Mouse (Mus musculus) stomach, embryonic 15.5 days (tissue): ENCODE data around the gene Grb10. TPM values are rescaled to one million over a fixed set of nuclear protein-coding genes. Genes with fewer than 3 reads are reported as not detected.

Experiments
- ATAC-seq: fragments of 200-750 bp; cut with Nextera tagmentation; 2 replicates; pipeline ENCODE4 v1.8.0; 2017; ENCODE audit warnings: low read depth, moderate number of reproducible peaks, moderate TSS enrichment; ENCODE audit not compliant: insufficient read depth, low FRiP score
- H3K27ac ChIP-seq: fragments of 300-500 bp; sonication (generic); 2 replicates; pipeline ENCODE4 v1.5.1; 2015; ENCODE audit warnings: mild to moderate bottlenecking, inconsistent platforms
- H3K27me3 ChIP-seq: fragments of 300-500 bp; sonication (generic); replicated peaks from 2 replicates; pipeline ENCODE4 v1.6.1; 2015; ENCODE audit warnings: inconsistent platforms
- H3K36me3 ChIP-seq: fragments of 300-500 bp; sonication (generic); 2 replicates; pipeline ENCODE4 v1.6.1; 2015; ENCODE audit warnings: inconsistent platforms
- H3K4me1 ChIP-seq: fragments of 300-500 bp; sonication (generic); 2 replicates; pipeline ENCODE4 v1.6.1; 2015; ENCODE audit warnings: inconsistent platforms
- H3K4me2 ChIP-seq: fragments of 300-500 bp; sonication (generic); 2 replicates; pipeline ENCODE4 v1.6.1; 2015; ENCODE audit warnings: mild to moderate bottlenecking, inconsistent platforms
- H3K4me3 ChIP-seq: fragments of 300-500 bp; sonication (generic); replicated peaks from 2 replicates; pipeline ENCODE4 v1.5.1; 2015; ENCODE audit warnings: inconsistent platforms
- H3K9ac ChIP-seq: fragments of 300-500 bp; sonication (generic); 2 replicates; pipeline ENCODE4 v1.6.1; 2015; ENCODE audit warnings: inconsistent platforms
- H3K9me3 ChIP-seq: fragments of 300-500 bp; sonication (generic); 2 replicates; pipeline ENCODE4 v1.6.1; 2016; ENCODE audit warnings: inconsistent platforms
- WGBS: fragments of 180-500 bp; shearing (Covaris S2); methylation state at CpG from one replicate; pipeline ENCODE4 v1.1.7; 2015; 5-methylcytosine and 5-hydroxymethylcytosine counted together
- polyA plus RNA-seq: library from polyadenylated mRNA; unstranded; fragments of >200 nt; fragmentation: Nextera tagmentation; extraction: Ambion mirVana; gene quantifications from 2 replicates; pipeline ENCODE4 v1.2.1, GENCODE M21; 2015

Grb10 gene
- polyA plus RNA-seq, 1 experiment from 2014 or later = 342 TPM

DNA sequence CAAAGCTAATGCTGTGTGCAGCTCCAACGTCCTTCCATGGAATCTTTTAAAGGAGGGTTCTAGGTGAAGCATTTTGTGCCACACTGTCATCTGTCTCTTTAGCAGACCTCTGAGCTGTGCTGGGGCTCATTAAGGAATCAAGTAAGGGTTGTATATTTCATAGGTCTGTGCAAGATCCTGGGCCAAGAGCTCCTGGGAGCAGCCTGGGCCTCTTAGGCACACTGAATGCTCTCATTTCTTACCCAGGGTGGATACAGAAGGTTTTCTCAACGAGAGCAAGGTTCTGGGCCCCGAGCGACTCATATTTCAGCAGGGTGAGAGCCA is 84.4 kb downstream of the Grb10 start:
- no peak for ATAC-seq
- H3K9me3 ChIP-seq = no peaks in the 10 kb centered on the region
- H3K27me3 ChIP-seq = no peaks in the 10 kb centered on the region
- no peak overlapping the region for H3K9ac ChIP-seq
- H3K4me2 ChIP-seq = no peak overlapping the region
- H3K4me1 ChIP-seq = peaks cover 17% of the 10 kb centered on the region
- peak overlapping the region; percentile 46 for H3K27ac ChIP-seq
- WGBS = 68% methylated on average over 4 of the region's 4 CpGs
- no peak overlapping the region for H3K4me3 ChIP-seq
- no peaks in the 10 kb centered on the region; the same call in 1 of the 2 replicates for H3K36me3 ChIP-seq

DNA sequence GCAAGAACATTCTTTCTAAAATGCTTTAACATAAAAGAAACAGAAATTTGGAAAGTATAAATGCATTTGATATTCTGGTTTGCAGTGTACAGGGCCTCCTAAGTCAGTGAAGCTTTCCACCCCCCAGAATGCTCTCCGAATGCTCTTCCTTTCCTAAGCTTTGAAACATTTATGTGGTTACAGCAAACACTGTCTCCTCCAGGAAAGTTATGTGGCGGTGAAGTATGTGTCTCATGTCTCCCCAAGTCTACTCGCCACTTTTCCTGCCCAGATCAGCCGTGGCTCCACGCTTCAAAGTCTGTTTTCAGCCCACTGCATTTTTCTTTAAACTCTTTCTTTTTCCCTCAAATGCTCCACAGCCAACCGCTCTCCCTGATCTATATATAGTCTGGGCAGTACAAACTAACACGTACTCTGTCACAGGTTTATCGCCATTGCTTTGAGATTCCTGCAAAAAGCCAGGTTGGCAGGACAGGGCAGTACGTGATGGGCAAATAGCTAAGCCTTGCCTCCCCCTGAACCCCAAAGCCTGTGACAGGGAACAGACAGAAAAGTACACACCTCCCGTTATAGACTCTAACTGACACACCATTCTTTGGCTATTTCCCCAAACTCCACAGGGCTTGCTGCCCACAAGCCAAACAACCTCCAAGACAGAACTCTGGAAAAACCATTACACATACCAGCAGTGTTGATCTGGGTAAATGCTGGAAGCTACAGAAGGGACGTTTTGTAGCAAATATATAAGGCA is 84.9 kb downstream of the Grb10 start:
- 60% methylated on average over 11 of the region's 11 CpGs for WGBS
- H3K4me3 ChIP-seq = no peak overlapping the region
- H3K9ac ChIP-seq = no peak overlapping the region
- no peaks in the 10 kb centered on the region; the same call in 1 of the 2 replicates for H3K36me3 ChIP-seq
- no peak overlapping the region for H3K4me2 ChIP-seq
- peak overlapping the region; percentile 46 for H3K27ac ChIP-seq
- no peaks in the 10 kb centered on the region for H3K27me3 ChIP-seq
- ATAC-seq = no peak
- no peaks in the 10 kb centered on the region for H3K9me3 ChIP-seq
- peaks cover 22% of the 10 kb centered on the region for H3K4me1 ChIP-seq

DNA sequence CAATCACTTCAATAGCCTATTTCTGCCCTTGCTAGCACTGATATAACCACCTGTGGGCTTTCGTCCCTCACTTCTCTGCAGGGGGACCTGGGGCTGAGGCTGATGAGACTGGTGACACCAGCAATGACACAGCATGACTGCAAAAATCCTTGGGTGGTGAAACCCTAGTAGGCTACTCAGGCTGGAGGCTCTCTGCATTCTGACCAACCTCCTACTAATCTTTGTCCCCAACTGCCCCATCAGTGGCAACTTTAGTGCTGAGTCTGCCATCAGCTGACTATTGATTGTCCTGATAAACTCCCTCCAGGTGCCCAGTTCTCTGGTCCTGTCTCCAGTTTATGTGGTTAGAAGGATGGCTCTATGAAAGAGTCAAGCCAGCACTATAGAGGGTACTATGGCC is 85.9 kb downstream of the Grb10 start:
- Histone ChIP-seq H3K27me3 (no peaks in the 10 kb centered on the region), H3K4me1 (peaks cover 26% of the 10 kb centered on the region), H3K9me3 (no peaks in the 10 kb centered on the region), H3K4me3 (no peak overlapping the region), H3K36me3 (no peaks in the 10 kb centered on the region; the same call in 1 of the 2 replicates), H3K9ac (no peak overlapping the region), H3K4me2 (no peak overlapping the region), H3K27ac (peak overlapping the region; percentile 46)
- no peak for ATAC-seq
- 79% methylated on average over 1 of the region's 1 CpGs for WGBS

DNA sequence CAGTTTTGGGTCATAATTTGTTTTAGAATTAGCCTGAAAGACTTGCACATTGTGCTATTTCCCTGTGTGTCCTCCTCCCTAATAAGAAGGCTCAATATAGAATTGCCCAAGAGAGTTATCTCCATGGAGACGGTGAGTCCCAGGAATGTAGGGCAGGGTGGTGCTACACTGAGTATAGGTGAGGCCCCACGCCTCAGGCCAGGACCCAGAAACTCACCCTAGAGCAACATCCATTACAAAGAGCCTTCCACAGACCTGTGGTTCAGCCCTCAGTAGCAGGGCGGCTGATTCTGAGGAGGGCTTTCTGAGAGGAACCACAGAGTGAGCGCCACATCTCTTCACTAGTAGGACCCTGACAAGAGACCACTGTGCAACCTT is 89.5 kb downstream of the Grb10 start:
- peak; percentile 67; the same call in 1 of the 2 replicates for ATAC-seq
- H3K27me3 ChIP-seq = no peaks in the 10 kb centered on the region
- H3K9me3 ChIP-seq = no peaks in the 10 kb centered on the region
- 54% methylated on average over 4 of the region's 4 CpGs for WGBS
- peaks cover 19% of the 10 kb centered on the region for H3K4me1 ChIP-seq
- H3K9ac ChIP-seq = no peak overlapping the region
- H3K27ac ChIP-seq = peak overlapping the region; percentile 94
- peaks cover 9% of the 10 kb centered on the region for H3K36me3 ChIP-seq
- H3K4me3 ChIP-seq = no peak overlapping the region
- H3K4me2 ChIP-seq = no peak overlapping the region

DNA sequence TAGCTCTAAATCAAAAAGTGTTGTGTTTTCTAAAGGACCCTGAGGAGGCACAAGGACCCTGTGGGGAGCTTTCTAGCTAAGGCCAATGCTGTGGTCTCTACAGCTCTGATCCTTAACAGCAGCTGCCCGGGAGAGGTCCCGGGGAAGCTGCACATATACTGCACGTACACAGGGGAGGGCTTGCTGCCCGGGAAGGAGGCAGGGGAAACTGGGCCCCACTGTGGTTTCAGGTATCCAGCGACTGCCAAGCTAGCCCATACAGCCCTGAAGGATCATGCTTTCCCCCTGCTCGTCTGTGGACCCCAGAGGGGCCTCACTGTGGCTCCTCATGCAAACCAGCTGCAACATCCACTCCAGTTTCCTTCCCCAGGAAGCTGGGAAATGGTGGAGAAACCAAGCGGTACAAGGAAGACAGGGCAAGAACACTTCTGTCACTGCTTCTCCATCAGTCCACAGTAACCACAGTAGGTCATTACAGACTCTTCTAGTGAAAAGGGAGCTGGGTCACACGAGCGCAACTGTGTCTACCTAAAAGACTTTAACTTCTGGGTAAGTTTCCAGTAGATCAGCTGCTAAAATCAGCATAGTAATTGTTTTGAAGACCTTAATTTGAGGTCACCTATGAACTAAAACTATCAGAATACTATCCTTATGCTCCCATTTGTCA is 90.0 kb downstream of the Grb10 start:
- Histone ChIP-seq H3K27ac (peak overlapping the region; percentile 94), H3K9ac (no peak overlapping the region), H3K36me3 (peaks cover 14% of the 10 kb centered on the region), H3K4me2 (no peak overlapping the region; the same call in 1 of the 2 replicates), H3K9me3 (no peaks in the 10 kb centered on the region), H3K4me1 (peaks cover 19% of the 10 kb centered on the region), H3K27me3 (no peaks in the 10 kb centered on the region), H3K4me3 (no peak overlapping the region)
- ATAC-seq = peak; percentile 83
- 21% methylated on average over 9 of the region's 9 CpGs for WGBS

DNA sequence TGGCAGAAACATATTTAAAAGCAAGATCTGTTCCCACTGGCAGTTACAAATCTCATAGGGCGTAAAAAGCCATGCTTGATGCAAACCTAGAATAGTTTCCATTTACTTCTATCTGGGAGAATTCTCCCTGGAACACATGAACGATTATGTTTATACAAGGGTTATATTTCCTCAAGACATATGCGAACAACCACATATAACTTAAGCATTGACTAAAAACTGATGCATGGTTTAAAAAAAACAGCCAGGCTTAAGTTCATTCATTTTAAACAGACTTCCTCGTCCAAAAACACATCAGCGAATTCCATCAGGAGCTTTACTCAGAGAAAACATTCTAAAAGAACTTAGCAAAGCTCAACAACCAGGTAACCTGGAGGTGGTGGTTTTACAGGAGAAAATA is 90.6 kb downstream of the Grb10 start:
- Histone ChIP-seq H3K4me3 (no peak overlapping the region), H3K27me3 (no peaks in the 10 kb centered on the region), H3K36me3 (peaks cover 14% of the 10 kb centered on the region), H3K27ac (peak overlapping the region; percentile 94), H3K4me1 (peaks cover 16% of the 10 kb centered on the region), H3K9me3 (no peaks in the 10 kb centered on the region), H3K9ac (no peak overlapping the region), H3K4me2 (no peak overlapping the region)
- peak; percentile 41; the same call in 1 of the 2 replicates for ATAC-seq
- WGBS = 46% methylated on average over 5 of the region's 5 CpGs

DNA sequence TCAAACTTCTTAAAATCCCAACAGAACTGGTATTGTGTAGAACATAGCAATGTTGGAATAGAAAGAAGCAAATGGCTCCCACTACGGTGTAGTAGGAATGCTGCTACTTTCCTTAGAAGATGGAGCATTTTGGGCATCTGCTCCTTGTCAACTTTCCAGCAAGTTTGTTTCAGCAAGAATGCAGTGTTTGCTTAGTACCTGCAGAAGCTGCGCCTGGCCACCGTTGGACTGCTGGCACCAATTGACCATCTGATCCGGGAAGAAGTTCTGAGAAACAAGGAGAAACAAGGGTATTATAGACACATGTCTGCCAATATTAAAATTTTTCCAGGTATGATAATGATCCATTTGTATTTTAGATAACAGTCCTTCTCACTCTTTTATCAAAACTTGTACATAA is 92.7 kb downstream of the Grb10 start:
- 80% methylated on average over 4 of the region's 4 CpGs for WGBS
- Histone ChIP-seq H3K9ac (no peak overlapping the region), H3K4me1 (peaks cover 16% of the 10 kb centered on the region), H3K4me2 (no peak overlapping the region), H3K9me3 (no peaks in the 10 kb centered on the region), H3K27ac (no peak overlapping the region), H3K36me3 (peaks cover 17% of the 10 kb centered on the region), H3K4me3 (no peak overlapping the region), H3K27me3 (no peaks in the 10 kb centered on the region)
- ATAC-seq = no peak

DNA sequence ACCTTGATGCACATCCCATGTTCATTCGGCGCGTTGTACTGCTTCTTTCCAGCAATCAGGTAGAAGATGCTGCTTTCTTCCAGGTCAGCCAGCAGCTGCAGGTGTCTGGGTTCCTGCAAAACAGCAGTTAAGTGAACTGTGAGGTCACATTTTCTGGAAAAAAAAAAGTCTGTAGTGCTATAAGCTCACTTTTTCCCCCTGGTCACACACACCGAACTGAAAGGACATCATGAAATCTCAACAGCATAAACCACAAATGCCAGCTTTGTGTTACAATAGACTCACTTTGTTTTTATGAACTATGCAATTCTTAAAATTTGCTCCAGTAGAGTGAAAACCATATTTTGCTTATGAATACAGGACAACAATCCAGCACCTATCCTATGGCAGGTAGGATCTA is 93.7 kb downstream of the Grb10 start:
- Histone ChIP-seq H3K36me3 (peaks cover 17% of the 10 kb centered on the region), H3K9ac (no peak overlapping the region), H3K4me2 (no peak overlapping the region), H3K27me3 (no peaks in the 10 kb centered on the region), H3K4me3 (no peak overlapping the region), H3K4me1 (peaks cover 16% of the 10 kb centered on the region), H3K9me3 (no peaks in the 10 kb centered on the region), H3K27ac (no peak overlapping the region)
- no peak for ATAC-seq
- 87% methylated on average over 4 of the region's 4 CpGs for WGBS

DNA sequence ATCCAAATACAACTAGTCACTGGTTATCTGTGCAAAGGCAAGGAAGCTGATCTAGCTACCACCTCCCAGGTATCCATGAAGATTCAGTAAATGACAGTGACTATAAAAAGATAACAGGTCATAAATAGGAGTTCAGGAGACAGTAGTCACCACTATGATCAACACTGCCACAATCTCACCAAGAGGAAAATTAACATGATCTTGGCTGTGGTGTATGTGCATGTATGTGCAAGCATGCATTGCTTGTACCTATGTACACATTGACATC is 94.5 kb downstream of the Grb10 start:
- Histone ChIP-seq H3K9me3 (no peaks in the 10 kb centered on the region), H3K4me3 (no peak overlapping the region), H3K27ac (no peak overlapping the region), H3K9ac (no peak overlapping the region), H3K4me1 (peaks cover 16% of the 10 kb centered on the region), H3K4me2 (no peak overlapping the region), H3K27me3 (no peaks in the 10 kb centered on the region), H3K36me3 (peaks cover 17% of the 10 kb centered on the region)
- no peak for ATAC-seq

DNA sequence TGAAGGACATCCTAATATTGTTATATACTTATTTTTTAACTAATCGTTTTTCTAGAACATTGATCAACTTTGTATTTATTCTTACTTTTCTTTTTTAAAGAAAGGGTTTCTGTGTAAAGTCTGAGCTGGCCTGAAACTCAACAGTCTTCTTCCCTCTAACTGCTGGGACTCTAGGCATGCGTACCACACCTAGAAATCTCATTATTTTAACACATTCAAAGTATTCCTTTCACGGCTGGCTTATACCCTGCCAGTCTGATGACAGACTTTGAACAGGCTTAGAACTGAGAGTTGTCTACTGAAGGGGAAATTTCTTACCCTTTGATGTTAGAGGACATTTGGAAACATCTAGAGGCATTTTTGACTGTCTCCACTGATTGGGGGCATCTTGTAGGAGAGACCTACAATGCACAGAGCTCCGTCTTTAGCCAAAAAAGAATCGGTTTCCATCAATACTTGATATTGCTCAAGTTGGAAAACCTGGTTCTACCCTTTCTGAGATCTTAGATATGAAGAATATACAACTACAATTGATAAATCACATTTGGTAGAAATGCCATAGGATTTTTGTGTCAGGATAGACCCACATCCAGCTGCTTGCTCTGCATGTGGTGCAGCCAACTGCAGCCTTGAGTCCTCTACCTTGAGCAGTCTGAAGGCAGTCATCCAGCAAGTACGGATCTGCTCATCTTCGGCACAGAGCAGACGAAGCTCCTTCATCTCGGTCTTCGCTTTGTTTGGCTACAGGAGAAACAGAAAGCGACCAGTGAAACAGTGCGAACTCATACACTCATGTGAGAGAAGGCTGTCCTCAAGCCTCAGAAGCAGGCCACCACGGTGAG is 95.0 kb downstream of the Grb10 start:
- no peaks in the 10 kb centered on the region for H3K27me3 ChIP-seq
- peaks cover 10% of the 10 kb centered on the region for H3K4me1 ChIP-seq
- no peak overlapping the region for H3K4me2 ChIP-seq
- no peaks in the 10 kb centered on the region for H3K9me3 ChIP-seq
- no peak overlapping the region for H3K9ac ChIP-seq
- peaks cover 17% of the 10 kb centered on the region for H3K36me3 ChIP-seq
- 84% methylated on average over 13 of the region's 13 CpGs for WGBS
- no peak overlapping the region for H3K27ac ChIP-seq
- H3K4me3 ChIP-seq = no peak overlapping the region
- ATAC-seq = no peak

DNA sequence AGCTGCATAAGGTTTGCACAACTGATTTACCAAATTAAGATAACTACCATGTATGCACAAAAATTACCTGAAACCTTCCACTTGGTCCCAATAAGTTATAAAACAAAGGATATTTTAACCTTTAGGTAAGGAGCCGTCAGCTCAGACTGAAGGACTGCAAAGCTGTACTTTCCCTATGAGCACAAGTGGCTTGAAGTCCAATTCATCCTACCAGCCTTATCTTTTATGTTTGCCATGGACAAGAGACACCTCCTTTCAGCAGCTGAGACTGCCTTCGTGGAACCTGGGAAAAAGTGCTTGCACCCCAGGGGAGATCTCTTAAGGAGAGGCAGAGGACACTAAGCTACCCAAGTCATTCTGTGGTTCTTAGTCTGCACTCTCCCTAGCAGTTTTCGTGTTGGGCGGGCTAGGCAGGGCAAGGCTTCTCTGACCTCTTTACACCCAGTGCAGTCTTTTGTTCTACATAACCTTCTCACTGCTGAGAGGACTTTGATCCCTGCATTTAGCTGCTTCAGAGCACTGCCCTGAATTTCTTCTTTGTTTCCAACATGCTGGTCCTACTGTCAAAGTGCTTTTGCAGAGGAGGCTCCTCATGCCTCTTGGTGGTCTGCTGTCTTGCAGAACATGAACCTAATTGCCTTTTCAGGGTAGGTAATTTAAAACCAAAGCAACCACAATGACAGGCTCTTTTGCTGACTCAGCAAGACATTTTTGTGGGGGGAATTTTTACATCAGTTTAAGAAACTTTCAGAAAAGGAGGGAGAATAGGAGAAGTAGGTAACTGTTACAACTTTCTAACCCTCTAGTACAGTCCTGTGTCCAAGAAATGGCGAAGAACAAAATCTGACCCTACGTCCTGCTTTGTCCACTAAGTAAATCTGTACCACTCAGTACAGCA is 95.9 kb downstream of the Grb10 start:
- H3K27ac ChIP-seq = peak overlapping the region; percentile 31; the same call in 1 of the 2 replicates
- H3K9ac ChIP-seq = no peak overlapping the region
- 0 out of 2 replicates have a peak, but pooled peaks cover 3% of the 10 kb centered on the region for H3K4me1 ChIP-seq
- no peaks in the 10 kb centered on the region for H3K27me3 ChIP-seq
- H3K36me3 ChIP-seq = peaks cover 19% of the 10 kb centered on the region
- no peak overlapping the region for H3K4me2 ChIP-seq
- 65% methylated on average over 6 of the region's 6 CpGs for WGBS
- H3K4me3 ChIP-seq = no peak overlapping the region
- ATAC-seq = peak; percentile 75
- H3K9me3 ChIP-seq = no peaks in the 10 kb centered on the region
